Mouse (Mus musculus) adrenal gland, postnatal 10 days (tissue): ENCODE results near the gene Ankzf1. TPM values are rescaled to one million over a fixed set of nuclear protein-coding genes. Genes with fewer than 3 reads are reported as not detected.

Experiments used
- DNase-seq: peaks from one replicate; pipeline ENCODE4 v3.0.0; 2021; ENCODE audit warnings: mixed read lengths
- total RNA-seq, 2 experiments: library from RNA; stranded (reverse); gene quantifications; 2 replicates each; pipeline ENCODE4 v1.2.3; 2021

Ankzf1 gene
- total RNA-seq, 2 experiments from 2014 or later, result 14.0 to 20.8 TPM

DNA sequence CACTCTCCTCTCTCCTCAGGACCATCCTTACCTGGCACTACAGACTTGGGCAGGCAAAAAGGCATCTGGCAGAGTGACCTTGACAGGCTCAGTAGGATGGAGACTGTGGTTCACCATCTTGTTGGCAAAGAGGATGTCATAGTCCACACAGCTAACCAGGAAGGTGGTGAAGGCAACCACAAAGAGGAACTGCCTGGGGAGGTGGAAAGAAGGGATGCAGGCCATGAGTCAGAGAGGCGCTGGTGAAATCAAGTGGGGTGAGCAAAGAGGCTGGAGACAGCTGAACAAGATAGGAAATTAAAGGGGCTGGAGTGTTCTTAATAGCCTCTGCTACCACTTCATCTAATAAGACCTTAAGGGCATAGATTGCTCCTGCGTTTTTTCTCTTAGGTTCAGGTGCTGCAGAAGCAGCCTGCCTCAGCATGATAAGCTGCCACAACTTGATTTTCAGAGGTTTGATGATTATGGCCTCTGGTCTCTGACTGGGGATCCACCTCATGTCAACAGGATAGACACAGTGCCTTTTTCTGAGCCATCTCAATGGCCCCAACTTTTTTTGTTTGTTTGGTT, 4.0 kb upstream of the Ankzf1 start:
- no peak for DNase-seq

DNA sequence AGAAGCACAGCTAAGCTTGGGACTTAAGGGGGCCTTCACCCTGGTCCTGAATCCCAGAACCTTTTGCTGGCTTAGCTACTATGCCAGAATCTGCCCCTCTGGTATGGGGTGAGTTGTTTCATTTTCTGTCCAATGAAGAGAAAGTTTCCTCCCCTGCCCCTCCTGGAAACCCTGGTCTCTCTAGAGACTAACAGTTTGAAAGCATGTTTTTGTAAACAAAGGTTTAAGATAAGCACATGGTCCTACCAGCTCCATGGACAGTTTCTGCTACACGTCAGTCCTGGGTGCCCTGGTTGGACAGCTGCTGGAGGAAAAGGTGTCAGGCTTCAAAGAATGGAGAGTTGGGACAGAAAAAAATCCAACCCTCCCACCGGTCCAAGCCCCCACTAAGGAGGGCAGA, 1.4 kb upstream of the Ankzf1 start:
- DNase-seq, result no peak

DNA sequence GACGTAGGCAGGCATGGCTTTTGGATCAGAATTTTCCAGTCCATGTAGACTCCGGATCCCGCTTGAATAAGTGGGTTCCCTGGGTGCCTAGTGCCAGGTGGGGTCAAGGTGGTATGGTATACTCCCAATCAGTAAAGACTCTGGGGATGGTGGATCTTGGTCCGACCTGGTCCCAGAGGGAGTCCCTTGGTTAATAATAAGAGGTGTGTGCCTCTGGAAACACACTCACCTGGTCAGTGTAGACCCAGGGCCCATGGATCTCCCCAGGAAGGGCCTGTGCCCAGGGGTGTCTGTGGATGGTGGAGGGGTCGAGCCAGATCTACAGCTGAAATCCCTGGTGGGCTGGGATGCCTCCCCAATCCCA, 711 bp upstream of the Ankzf1 start:
- DNase-seq, result no peak

DNA sequence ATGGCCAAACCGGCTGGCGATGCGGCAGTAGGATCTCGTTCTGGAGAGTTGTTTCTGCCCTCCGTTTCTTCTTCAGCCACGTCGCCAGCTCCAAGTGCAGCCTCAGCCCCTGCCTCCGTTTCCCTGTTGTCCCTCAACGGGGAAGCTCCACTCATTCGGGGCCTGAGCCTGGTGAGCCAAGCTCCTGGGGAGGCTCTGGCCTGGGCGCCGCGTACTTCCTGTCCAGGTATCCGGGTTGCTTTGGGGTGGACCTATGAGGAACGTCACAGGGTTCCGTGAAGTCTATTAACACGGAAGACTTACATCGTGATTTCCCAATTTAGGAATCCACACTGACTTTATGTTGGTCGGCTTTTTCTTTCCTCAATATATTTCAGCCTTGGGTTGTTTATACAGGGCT, 501 bp downstream of the Ankzf1 start:
- DNase-seq, result peak; percentile 70

DNA sequence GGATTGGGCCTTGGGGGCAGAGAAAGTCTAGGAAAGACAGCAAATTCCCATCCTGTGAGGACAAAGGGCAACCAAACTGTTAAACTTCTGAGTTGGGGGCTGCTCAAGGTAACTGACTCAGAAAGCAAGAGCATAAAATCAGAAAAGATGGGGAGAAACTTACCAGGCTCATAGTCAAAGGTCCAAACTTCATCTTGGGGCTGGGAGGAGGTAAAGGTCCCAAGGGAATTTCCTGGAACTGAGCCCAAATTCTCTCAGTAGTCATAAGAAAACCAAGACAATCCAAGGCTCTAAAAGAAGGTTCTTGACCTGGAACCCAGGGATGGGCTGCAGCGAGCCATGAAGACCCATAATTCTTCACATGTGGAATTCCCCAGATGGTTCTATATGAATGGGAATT, 9.3 kb downstream of the Ankzf1 start:
- no peak for DNase-seq

DNA sequence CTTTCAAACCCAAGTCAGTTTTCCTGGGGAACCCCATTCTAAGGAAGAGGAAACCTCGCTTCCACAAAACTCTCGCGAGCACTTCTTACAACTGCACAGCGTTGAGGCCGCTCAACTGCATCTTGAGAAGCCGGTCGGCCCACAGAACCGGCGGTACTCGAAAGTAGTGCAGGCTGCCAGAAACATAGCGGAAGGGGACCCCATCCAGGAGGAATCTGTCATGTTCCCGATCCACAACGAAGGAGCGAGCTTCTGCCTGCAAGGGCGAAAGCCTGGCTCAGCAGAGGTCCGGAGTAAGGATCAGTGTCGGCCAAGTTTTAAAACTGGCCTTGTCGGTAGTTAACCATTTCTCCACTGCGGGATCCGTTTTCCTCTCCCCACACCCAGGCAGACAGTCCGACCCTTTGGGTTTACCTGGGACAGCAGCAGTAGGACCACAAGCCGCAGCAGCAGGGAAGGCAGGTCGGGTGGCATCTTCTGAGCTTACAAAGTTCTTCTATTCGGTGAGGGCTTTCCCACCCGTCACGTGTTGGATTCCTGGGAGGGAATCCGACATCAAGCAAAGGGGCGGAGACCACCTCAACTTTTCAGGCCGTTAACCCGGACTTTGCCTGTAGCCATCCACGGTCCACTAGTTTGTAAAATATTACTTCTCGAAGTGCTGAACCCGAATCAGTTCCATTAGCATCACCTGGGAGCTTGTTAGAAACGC, 17.2 kb downstream of the Ankzf1 start:
- DNase-seq, result peak; percentile 62

DNA sequence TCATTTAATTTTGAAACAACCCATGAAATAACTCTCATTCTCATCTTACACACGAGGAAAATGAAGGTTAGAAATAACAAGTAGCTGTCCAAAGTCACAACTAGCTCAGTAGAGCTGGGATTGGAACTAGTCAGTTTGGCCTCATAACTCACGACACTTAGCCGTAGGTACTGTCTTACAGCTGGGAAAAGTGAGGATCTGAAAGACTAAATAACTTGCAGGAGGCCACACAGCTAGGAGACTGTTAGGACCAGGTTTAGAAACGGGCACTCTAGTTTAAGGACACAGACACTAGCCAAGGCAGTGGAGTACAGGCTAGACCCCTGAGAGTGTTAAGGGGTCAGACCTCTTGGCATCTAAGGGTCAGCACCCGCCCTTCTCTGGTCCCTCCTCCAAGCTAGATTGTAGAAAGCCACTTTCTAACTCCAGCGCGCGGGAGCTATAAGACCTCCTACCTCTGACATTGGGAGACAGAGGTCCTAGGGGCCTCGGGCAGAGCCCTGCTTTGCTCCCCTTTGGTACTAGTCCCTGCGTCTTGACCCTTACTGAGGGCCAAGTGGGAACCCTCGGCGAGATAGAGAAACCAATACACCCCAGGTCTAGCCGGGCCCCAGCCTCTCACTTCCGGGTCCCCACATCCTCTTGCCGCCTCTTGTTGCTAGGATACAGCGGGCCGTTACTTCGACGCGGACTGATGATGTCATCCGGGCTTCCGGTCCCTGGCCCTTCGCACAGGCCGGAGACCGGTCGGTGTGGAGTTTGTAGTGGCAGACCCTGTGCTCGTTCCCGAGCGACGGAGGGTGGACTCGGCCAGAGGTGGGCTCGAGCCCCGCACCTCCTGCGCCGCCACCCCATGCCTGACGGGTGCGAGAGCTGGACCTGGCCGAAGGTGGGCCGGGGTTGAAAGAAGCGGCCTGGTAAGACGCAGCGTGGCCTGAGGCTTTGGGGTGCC, 18.5 kb downstream of the Ankzf1 start, which contains the start of the genes Glb1l and Stk16:
Gene Glb1l (minus strand): TSS at position 678 of the 952 bp plus-strand sequence.
Gene Stk16 (plus strand): TSS at position 703 of the 952 bp plus-strand sequence.
- peak; percentile 98 for DNase-seq

DNA sequence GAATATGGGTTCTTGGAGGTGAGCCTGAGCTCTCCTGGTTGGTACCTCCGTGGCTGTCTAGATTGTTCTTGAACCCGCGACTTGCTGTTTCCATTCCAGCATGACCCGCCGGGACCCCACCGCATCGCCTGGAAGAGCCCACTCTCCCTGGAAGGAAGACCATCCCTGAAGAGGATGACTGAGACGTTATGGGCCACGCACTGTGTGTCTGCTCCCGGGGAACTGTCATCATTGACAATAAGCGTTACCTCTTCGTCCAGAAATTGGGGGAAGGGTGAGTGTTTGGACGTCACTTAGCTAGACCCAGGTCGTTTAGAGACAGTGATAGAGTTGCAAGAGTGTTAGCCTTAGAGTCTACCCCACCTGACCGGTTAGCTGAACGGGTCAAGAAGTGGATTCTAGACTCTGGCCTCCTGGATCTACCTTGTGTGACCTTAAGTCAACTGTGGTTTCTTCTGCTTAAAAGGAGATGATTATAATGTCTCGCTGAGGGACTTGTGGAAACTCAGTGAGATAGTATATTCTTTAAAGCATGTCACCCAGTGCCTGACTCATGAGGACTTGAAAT, 19.3 kb downstream of the Ankzf1 start:
- no peak for DNase-seq

DNA sequence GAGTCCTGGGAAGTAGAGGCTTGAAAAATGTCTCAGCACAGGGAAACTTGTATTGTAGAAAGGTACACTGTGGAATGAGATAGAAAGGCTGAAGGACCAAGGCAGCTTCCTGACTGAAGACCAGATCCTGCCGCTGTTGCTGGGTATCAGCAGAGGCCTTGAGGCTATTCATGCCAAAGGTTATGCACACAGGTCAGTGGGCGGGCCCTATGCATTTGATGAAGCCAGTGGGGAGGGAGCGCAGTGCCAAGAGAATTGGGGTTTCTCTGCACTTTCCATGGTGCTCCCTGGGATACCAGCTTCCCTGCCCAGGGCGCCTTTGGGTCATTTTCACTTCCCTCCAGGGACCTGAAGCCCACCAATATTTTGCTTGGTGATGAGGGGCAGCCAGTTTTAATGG, 20.6 kb downstream of the Ankzf1 start:
- no peak for DNase-seq

DNA sequence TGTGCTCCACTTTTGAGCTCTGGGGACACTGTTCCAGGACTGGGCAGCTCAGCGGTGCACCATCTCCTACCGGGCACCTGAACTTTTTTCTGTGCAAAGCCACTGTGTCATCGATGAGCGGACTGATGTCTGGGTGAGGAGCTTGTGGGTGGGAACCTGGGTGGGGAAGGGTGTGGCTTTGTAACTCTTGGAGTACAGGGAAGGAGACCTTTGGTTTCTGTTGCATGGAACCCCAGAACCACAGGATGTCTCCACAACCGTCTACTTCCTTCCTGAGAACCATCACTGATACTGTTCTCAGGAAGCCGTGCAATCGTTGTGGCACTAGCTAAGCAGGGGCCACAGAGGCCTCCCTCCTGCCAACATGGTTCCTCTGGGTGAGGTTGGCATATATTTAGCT, 21.1 kb downstream of the Ankzf1 start:
- no peak for DNase-seq

DNA sequence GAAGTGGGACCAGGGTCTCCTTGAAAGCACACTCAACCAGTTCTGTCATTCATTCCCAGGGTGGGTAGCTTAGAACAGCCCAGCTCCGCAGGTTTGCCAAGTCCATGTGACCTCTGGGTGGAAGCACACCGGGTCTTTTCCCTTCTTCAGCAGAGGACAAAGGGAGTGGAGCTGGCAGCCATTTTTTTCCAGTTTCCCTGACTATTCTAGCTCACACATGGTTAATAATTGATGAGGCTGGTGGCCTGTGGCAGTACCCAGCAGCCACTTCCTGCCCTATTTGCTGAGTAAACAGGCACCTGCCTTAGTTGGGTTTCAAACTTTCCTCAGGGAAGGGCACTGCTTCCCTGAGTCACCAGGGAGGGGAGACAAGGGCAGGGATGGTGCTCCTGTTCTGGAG, 22.5 kb downstream of the Ankzf1 start:
- no peak for DNase-seq

DNA sequence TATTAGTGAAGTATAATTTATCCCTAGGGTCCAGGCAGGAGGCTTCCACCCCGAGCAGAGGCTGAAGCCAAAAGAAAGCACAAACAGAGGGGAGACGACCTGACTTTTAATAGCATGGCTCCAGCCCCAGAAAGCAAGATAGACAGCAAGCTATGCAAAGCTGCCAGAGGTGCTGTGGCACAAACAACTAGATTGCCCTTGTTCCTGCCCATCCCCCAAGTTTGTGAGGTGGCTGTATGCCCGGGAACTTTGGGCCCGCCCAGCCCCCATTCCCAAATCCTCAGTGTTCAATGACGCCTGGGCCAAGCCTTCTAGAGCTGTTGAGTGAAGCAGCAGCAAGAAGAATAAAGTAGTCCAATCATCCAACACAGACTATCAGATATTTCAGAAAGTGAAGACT, 22.9 kb downstream of the Ankzf1 start:
- peak; percentile 65 for DNase-seq

DNA sequence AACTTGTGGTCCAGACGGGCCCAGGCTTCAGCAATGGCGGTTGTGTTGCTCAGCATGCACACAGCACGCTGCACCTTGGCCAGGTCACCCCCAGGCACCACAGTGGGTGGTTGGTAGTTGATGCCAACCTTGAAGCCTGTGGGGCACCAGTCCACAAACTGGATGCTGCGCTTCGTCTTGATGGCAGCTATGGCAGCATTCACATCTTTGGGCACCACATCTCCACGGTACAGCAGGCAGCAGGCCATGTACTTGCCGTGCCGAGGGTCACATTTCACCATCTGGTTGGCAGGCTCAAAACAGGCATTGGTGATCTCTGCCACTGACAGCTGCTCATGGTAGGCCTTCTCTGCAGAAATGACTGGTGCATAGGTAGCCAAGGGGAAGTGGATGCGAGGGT, 23.8 kb downstream of the Ankzf1 start:
- no peak for DNase-seq

DNA sequence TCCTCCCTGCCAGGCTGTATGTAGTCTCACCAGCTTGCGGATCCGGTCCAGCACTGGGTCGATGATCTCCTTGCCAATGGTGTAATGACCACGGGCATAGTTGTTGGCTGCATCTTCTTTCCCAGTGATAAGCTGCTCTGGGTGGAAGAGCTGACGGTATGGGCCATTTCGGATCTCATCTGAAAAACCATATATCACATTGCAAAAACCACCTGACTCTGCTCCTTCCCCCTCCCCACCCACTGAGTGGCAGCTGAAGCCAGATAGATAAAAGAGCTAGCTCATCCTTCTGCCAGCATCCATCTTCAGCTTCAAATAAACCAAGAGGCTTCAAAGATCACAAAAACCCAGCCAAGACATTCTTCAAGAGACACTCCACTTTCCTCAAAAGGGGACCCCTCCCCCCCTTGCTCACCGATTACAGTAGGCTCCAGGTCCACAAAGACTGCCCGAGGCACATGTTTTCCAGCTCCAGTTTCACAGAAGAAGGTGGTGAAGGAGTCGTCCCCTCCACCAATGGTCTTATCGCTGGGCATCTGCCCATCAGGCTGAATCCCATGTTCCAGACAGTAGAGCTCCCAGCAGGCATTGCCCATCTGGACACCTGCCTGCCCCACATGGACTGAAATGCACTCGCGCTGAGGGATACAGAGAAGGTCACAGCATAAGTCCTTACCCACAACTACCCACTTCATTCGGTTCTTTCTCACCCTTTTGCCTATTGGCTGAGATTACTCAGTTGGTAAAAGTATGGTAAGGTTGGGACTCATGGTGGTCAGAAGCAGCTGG, 25.0 kb downstream of the Ankzf1 start:
- DNase-seq, result no peak

DNA sequence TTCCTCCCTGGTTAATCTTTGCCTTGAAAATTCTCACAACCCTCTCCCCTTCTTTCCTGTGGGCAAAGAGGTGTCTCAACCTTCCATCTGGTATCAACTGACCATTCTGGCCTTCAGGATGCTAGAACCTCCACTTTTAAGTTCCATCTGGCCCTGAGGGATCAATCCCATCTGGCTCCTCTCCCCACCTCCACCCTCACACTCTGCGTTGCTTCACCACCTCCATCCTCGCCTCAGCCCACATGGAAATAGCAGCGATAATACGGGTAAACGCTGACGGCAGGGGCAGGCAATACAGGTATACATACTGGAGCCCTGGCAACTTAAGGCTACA, 25.9 kb downstream of the Ankzf1 start:
- no peak for DNase-seq

DNA sequence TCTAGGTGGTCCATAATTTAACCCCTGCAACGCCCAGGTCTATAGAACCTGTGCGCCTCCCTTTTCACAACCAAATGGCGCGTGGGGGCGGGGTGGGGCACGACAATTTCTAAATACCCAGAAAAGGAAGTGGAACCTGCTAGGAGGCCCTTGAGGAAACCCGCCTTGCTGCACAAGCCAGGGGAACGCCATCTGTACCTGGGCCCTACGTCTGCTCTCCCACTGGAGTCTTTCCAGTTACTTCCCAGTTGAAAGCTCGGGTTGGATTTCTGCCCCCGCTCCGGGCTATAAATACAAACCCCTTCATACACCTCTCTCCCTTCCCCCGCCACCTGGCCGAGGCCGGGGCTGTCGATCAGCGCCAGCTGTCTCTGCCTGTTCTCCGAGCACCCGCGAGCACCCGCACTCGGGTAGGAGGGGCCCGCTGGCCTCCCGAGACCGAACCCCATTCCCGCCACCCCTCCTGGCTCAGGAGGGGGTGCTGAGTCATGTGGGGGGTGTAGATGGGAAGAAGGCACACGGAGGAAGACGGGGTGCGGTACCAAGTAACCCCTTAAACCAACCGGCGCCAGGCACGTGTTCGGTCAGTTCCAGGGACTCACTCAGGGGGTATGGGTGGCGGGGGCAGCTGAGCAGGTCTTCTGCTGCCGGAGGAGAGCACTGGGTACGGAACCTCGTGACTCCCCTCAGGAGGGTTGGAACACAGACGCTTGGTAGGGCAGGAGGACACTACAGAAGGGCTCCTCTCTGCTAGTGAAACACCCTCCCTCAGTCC, 26.5 kb downstream of the Ankzf1 start:
- peak; percentile 43 for DNase-seq

DNA sequence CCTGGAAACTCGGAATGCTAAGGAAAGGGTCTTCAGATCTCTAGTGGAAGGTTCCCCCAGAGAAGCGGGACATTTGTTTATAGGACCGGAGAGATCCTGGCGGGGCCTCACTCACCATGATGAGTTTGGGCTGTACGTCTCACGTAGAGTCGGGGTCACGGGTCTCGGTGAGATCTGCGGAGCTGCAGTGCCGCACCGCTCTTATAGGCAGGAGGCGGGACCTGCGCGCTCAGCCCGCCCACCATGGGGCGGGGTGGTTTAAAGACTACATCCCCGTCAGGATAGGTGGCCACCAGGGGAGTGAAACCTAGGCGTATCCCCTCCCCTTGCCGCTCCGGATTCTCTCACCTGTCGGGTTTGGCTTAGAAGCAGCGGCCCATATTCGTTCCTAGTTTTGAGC, 27.1 kb downstream of the Ankzf1 start:
- peak; percentile 92 for DNase-seq

DNA sequence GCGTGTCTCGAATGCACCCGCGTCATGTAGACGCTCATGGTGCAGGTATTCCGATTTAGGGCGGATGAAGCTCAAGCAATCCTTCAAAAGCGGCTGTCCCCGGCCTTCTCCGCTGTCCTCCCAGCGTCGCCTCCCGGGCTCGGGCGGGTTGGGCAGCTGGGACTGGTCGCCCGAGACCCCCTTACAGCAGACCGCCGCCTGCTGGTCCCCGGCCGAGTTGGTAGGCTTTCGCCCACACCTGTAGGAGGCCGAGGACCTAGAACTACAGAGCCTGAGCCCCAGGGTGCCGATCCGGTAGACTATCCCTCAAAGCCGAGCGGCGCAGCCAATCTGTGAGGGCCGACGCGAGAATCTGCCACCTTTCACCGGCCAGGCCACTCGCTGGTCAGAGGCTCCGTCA, 27.6 kb downstream of the Ankzf1 start, which contains the start of gene Tuba4a:
Gene Tuba4a (minus strand): TSS at position 335 of the 400 bp plus-strand sequence.
- peak; percentile 25 for DNase-seq

DNA sequence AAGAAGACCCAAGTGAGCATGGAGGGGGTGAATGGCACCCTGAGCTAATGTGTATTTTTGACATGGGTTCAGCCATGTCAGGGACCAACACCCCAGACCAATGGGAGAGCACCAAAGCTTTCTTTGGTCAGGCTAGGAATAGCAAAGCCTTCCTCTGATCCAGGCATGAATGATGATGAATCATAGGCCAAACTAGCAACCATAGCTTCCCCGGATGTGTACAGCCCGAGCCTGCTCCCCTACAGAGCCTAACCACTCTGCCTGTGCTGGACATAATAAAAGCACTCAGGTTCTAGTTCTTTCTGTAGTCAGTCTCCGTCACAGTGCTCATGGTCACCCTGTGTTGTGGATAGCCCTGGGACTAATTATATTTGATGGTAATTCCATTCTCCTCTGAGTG, 29.6 kb downstream of the Ankzf1 start:
- DNase-seq, result no peak

DNA sequence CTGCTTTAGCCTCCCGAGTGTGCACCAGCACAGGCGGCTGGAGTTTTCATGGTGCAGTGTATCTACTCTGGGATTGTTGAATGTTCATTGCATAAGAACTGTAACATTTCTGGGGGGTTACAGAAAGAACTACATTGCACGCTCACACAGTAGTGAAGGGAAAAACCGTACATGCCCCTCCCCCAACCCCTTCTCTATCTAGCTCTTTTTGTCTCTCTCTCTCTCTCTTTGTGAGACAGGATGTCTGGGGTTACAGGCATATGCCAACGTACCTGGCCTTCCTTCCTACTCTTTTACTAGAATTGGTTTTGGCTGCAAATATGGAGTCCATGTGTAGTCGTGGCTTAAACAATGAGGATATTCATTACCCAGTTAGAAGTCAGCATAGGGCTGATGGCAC, 31.0 kb downstream of the Ankzf1 start:
- no peak for DNase-seq

DNA sequence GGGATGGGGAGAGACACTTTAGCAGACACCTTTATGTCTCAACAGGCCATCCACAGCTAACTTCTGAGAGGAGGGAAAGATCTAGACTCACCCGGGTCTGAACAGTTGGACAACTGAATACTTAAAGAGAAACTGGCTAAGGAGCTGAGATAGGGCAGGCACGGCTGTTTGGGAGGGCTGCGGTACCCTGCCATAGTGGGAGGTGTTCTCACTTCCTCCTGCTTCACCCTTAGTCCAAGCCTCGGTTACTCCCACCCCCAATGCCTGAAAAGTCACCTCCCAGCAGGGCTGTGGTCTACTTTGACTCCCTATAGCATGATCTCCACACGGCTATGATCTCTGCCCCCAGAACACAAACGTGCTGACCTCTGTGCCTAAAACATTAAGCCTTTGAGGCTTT, 31.6 kb downstream of the Ankzf1 start:
- DNase-seq, result no peak
